Mouse (Mus musculus) stomach, embryonic 14.5 days (tissue): ENCODE measurements around the gene Decr2. TPM values are rescaled to one million over a fixed set of nuclear protein-coding genes. Genes with fewer than 3 reads are reported as not detected.
A peak's percentile ranks its signal among the peaks of the same experiment; 100 is the strongest.

Experiments
- ATAC-seq: fragments of 200-750 bp; cut with Nextera tagmentation; 2 replicates; pipeline ENCODE4 v1.8.0; 2017; ENCODE audit warnings: low read depth, moderate TSS enrichment; ENCODE audit not compliant: insufficient number of reproducible peaks, insufficient read depth, low FRiP score
- H3K27ac ChIP-seq: fragments of 300-500 bp; sonication (generic); 2 replicates; pipeline ENCODE4 v1.5.1; 2014; ENCODE audit warnings: mild to moderate bottlenecking, low read length, moderate library complexity, mixed read lengths
- H3K27me3 ChIP-seq: fragments of 300-500 bp; sonication (generic); 2 replicates; pipeline ENCODE4 v1.6.1; 2014; ENCODE audit warnings: low read length, control low read depth, mixed read lengths; ENCODE audit not compliant: control insufficient read depth, insufficient read depth
- H3K36me3 ChIP-seq: fragments of 300-500 bp; sonication (generic); 2 replicates; pipeline ENCODE4 v1.6.1; 2014; ENCODE audit warnings: mild to moderate bottlenecking, control low read depth, low read length, moderate library complexity, mixed read lengths; ENCODE audit not compliant: control insufficient read depth, insufficient read depth
- H3K4me1 ChIP-seq: fragments of 300-500 bp; sonication (generic); 2 replicates; pipeline ENCODE4 v1.6.1; 2014; ENCODE audit warnings: low read length, control low read depth, mixed read lengths; ENCODE audit not compliant: control insufficient read depth, insufficient read depth
- H3K4me2 ChIP-seq: fragments of 300-500 bp; sonication (generic); replicated peaks from 2 replicates; pipeline ENCODE4 v1.6.1; 2014; ENCODE audit warnings: low read depth, low read length, control low read depth
- H3K4me3 ChIP-seq: fragments of 300-500 bp; sonication (generic); 2 replicates; pipeline ENCODE4 v1.5.1; 2014; ENCODE audit warnings: low read depth, low read length, control low read depth
- H3K9ac ChIP-seq: fragments of 300-500 bp; sonication (generic); replicated peaks from 2 replicates; pipeline ENCODE4 v1.6.1; 2014; ENCODE audit warnings: low read depth, mild to moderate bottlenecking, control low read depth, low read length, moderate library complexity, mixed read lengths
- H3K9me3 ChIP-seq: fragments of 300-500 bp; sonication (generic); 2 replicates; pipeline ENCODE4 v1.6.1; 2016; ENCODE audit warnings: low read depth, low read length, control low read depth; ENCODE audit not compliant: control insufficient read depth
- WGBS: fragments of 180-500 bp; shearing (Covaris S2); extraction: QIAGEN DNeasy Blood & Tissue Kit; methylation state at CpG from one replicate; pipeline ENCODE4 v1.1.7; 2014; 5-methylcytosine and 5-hydroxymethylcytosine counted together
- polyA plus RNA-seq: library from polyadenylated mRNA; unstranded; fragments of >200 nt; fragmentation: Nextera tagmentation; extraction: Ambion mirVana; gene quantifications from 2 replicates; pipeline ENCODE4 v1.2.1, GENCODE M21; 2014

Decr2 gene
- polyA plus RNA-seq, 1 experiment from 2014 or later = 40.4 TPM

GRCm38 (mm10) chr17:26125226-26125625 is 35.1 kb upstream of the Decr2 start:
- Histone ChIP-seq H3K27me3 (no peaks in the 10 kb centered on the region), H3K27ac (no peak overlapping the region), H3K4me1 (peaks cover 7% of the 10 kb centered on the region; the same call in 1 of the 2 replicates), H3K4me2 (no peak overlapping the region), H3K9ac (no peak overlapping the region), H3K36me3 (peaks cover 37% of the 10 kb centered on the region), H3K4me3 (no peak overlapping the region), H3K9me3 (no peaks in the 10 kb centered on the region)
- 90% methylated on average over 10 of the region's 10 CpGs for WGBS
- no peak for ATAC-seq

GRCm38 (mm10) chr17:26124560-26124959 is 34.4 kb upstream of the Decr2 start:
- Histone ChIP-seq H3K27me3 (no peaks in the 10 kb centered on the region), H3K4me2 (peak overlapping the region; percentile 51), H3K4me1 (peaks cover 7% of the 10 kb centered on the region; the same call in 1 of the 2 replicates), H3K4me3 (peak overlapping the region; percentile 83), H3K27ac (no peak overlapping the region), H3K9me3 (no peaks in the 10 kb centered on the region), H3K9ac (peak overlapping the region; percentile 62; the same call in 1 of the 2 replicates), H3K36me3 (peaks cover 34% of the 10 kb centered on the region)
- ATAC-seq = no peak
- WGBS = 88% methylated on average over 7 of the region's 7 CpGs

- peak within 1 kb of the TSS; percentile 51 for H3K4me2 ChIP-seq
These were observed 33.1 kb upstream of the Decr2 start, which contains the start of gene Mrpl28 for GRCm38 (mm10) chr17:26123267-26123684. Gene Mrpl28 (plus strand): TSS chr17:26123500.

DNA sequence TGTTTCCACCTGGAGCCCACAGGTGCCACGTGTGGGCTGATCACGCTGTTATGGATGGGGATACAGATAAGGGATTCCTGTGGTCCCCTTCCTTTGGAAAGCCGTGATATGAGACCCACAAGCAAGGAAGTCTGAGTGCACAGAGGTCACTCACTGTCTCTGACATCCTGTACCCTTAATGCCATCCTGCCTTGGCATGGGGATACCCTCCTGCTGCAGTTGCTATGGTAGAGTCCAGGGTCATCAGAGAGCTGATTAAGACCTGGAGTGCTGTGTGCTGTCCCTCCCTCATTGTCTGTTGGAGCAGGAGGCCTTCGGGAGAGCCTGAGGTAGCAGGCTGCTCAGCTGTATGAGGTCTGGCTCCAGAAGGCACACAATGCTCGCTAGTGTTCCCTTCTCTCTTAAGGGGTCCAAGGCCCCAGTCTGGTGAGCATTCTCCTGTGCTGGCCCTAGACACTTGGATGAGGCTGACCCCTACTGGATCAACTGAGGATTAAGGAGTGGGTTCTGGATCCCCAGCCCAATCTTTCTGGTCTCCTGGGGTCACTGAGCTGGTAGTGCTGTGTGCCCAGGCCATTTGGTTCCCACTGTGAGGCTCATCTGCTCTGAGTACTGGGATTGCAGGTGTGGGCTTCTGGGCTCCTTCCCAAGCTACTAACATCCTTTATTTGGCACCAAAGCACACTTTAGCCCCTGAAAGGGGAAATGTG is 32.4 kb upstream of the Decr2 start:
- H3K27me3 ChIP-seq = 0 out of 2 replicates have a peak, but pooled peaks cover 2% of the 10 kb centered on the region
- peaks cover 7% of the 10 kb centered on the region; the same call in 1 of the 2 replicates for H3K4me1 ChIP-seq
- no peak overlapping the region for H3K4me3 ChIP-seq
- 55% methylated on average over 5 of the region's 5 CpGs for WGBS
- no peak overlapping the region for H3K4me2 ChIP-seq
- ATAC-seq = no peak
- no peaks in the 10 kb centered on the region for H3K9me3 ChIP-seq
- no peak overlapping the region for H3K27ac ChIP-seq
- H3K36me3 ChIP-seq = peaks cover 20% of the 10 kb centered on the region
- H3K9ac ChIP-seq = no peak overlapping the region

More at GRCm38 (mm10) chr17:26123267-26123684, 33.1 kb upstream of the Decr2 start, which contains the start of gene Mrpl28:
- WGBS = 0% methylated on average over 32 of the region's 32 CpGs
- Histone ChIP-seq H3K4me1 (peaks cover 7% of the 10 kb centered on the region; the same call in 1 of the 2 replicates), H3K4me3 (peak within 1 kb of the TSS; percentile 83), H3K36me3 (peaks cover 26% of the 10 kb centered on the region), H3K9me3 (no peaks in the 10 kb centered on the region), H3K27me3 (no peaks in the 10 kb centered on the region), H3K27ac (no peak within 1 kb of the TSS), H3K9ac (peak within 1 kb of the TSS; percentile 62)
- peak; percentile 88 for ATAC-seq

DNA sequence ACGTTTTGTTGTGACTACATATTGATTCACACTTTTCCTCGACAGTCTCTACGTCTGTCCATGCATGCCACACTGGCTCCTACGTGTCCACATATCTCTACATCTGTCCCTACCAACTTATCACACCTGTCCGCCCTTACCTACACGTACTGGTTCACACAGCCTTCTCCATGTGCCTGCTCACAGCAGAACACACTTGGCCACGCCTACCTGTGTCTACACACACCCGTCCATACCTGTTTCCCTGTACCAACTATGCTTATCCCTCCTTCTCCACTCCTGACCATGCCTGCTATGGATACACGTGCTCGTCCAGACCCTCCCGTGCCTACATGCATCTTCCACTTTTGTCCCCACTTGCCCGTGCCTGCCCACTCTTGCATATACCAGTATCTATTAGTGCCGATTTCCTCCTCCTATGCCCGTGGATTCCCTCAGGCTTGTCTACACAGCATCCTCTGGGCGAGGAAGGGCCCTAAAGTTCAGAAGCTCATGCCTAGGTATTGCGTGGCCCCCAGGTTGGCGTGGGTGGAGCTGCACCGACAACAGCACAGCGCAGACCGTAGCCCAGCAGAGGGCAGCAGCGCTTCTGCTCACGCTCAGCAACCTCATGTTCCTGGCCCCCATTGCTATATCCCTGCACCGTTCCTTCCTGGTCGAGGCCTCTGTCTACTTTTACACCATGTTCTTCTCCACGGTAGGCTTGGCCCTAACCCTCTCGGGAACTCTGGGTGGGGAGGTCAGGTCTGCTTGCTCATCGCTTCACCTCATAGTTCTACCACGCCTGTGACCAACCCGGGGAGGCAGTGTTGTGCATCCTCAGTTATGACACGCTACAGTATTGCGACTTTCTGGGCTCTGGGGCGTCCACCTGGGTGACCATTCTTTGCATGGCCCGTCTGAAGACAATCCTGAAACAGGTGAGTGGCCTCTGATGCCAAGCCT is 29.9 kb upstream of the Decr2 start:
- H3K4me1 ChIP-seq = peaks cover 7% of the 10 kb centered on the region; the same call in 1 of the 2 replicates
- H3K4me2 ChIP-seq = peak overlapping the region; percentile 19; the same call in 1 of the 2 replicates
- ATAC-seq = no peak; the same call in 1 of the 2 replicates
- H3K36me3 ChIP-seq = peaks cover under 1% of the 10 kb centered on the region; the same call in 1 of the 2 replicates
- H3K27ac ChIP-seq = no peak overlapping the region
- 44% methylated on average over 33 of the region's 33 CpGs for WGBS
- no peak overlapping the region for H3K4me3 ChIP-seq
- H3K9me3 ChIP-seq = no peaks in the 10 kb centered on the region
- H3K9ac ChIP-seq = no peak overlapping the region
- H3K27me3 ChIP-seq = peaks cover 13% of the 10 kb centered on the region

DNA sequence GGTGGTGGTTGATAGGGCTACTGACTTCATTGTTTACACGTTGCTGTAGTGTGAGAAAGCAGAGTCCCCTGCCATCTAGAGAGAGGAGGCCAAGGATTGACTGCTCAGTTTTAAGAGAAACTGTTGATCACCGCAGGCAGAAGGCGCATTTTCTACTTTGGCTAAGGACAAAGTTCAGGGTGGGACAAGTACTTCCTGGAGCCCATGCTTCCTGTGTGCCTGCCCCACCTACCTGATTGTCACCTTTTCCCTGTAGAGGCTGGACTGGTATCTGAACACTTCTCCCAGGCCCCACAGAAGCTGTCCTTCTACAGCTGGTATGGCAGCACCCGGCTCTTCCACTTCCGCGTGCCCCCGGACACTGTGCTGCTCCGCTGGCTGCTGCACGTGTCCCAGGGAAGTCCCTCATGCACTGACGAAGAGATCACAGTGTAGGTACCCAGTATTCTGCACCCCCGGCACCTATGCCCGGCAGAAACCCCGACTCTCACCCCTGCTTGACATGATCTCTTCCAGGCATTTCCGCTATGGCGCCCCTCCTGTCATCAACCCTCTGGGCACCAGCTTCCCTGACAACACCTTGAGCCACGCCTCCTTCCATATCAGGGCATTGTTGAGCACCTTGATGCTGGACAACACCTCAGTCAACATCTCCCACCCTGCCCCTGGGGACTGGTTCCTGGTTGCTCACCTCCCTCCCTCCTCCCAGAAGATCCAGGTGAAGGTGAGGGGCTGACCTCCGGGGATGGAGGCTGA is 26.5 kb upstream of the Decr2 start:
- peaks cover 10% of the 10 kb centered on the region; the same call in 1 of the 2 replicates for H3K4me1 ChIP-seq
- peaks cover 38% of the 10 kb centered on the region for H3K27me3 ChIP-seq
- H3K9ac ChIP-seq = no peak overlapping the region
- H3K36me3 ChIP-seq = no peaks in the 10 kb centered on the region
- H3K4me2 ChIP-seq = no peak overlapping the region
- H3K9me3 ChIP-seq = no peaks in the 10 kb centered on the region
- H3K4me3 ChIP-seq = no peak overlapping the region
- H3K27ac ChIP-seq = no peak overlapping the region
- WGBS = 77% methylated on average over 17 of the region's 17 CpGs
- ATAC-seq = no peak; the same call in 1 of the 2 replicates

DNA sequence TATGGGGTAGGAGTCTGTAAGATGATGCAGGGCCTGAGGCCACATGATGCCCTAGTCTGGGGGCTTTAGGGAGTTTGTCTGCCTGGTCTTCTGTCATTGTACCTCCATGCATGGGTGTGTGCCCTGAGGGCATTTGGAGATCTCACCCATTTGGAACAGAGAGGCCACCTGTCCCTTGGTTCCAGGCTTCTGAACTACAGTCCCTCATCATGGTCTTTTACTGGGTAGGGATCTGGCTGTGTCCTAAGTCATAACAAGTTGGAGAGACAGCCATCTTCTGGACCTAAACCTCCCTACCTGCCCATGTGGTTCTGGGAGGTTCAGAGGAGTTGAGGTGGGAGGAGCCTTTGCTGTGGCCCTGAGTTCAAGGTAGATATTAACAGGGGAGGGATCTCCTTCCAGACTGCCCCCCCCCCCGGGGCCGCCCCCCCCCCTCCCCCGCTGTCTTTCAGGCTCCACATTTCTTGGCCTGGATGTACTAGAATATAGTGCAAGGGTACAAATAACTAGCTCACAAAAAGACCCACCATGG is 25.9 kb upstream of the Decr2 start:
- Histone ChIP-seq H3K9ac (no peak overlapping the region), H3K4me1 (peaks cover 10% of the 10 kb centered on the region; the same call in 1 of the 2 replicates), H3K27me3 (peaks cover 43% of the 10 kb centered on the region), H3K4me3 (no peak overlapping the region), H3K36me3 (no peaks in the 10 kb centered on the region), H3K4me2 (no peak overlapping the region), H3K27ac (peak overlapping the region; percentile 15; the same call in 1 of the 2 replicates), H3K9me3 (no peaks in the 10 kb centered on the region)
- no peak for ATAC-seq
- whole genome bisulfite sequencing = 62% methylated on average over 3 of the region's 3 CpGs
